Mouse (Mus musculus): Measurements from ENCODE around the gene Speg. TPM values are rescaled to one million over a fixed set of nuclear protein-coding genes. Genes with fewer than 3 reads are reported as not detected.
A peak's percentile ranks its signal among the peaks of the same experiment; 100 is the strongest.

Speg gene
- polyA plus RNA-seq, 1 experiment = 34.6 TPM

GRCm38 (mm10) chr1:75458789-75459684 lies 83.9 kb downstream of the Speg start:
- 11% methylated on average over 21 of the region's 23 CpGs for WGBS
- no peak for DNase-seq
- H3K4me3 ChIP-seq (ENCODE audit: insufficient read depth, low read depth, low read length) = peak overlapping the region; percentile 2; the same call in 1 of the 2 replicates
- no peaks in the 10 kb centered on the region for H3K4me1 ChIP-seq (ENCODE audit: control insufficient read depth, insufficient read depth, low read length)
- H3K36me3 ChIP-seq (ENCODE audit: control insufficient read depth, insufficient read depth, low read length) = no peaks in the 10 kb centered on the region
- TF ChIP-seq POLR2A (IDR thresholded peaks at IDR 0.05; ENCODE audit: low read depth, low read length) (no peak), CTCF (conservative IDR thresholded peaks at IDR 0.05; ENCODE audit: insufficient read depth, insufficient read length, low read depth, low read length) (no peak)
- no peak overlapping the region for H3K27ac ChIP-seq (ENCODE audit: insufficient read depth, low read depth, low read length)
- no peaks in the 10 kb centered on the region; the same call in 1 of the 2 replicates for H3K27me3 ChIP-seq (replicated peaks; ENCODE audit: control insufficient read depth, insufficient read depth, low read length)

DNA sequence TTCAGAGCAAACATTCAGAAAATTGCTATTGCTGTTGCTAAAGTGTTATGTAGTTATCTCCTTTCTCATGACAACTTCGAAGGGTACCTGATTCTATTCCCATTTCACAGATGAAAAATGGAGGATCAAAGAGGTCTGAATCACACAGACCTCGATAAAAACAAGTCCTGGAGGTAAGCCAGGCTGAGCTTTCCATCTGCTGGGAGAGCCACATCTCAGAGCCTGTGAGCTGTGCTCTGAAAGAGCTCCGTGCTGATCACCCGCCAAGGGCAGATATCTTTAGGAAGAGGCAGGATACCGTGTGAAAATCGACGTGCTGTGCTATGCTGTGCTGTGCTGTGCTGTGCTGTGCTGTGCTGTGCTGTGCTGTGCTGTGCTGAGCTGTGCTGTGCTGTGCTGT lies 85.2 kb downstream of the Speg start:
- Histone ChIP-seq H3K27me3 (replicated peaks; ENCODE audit: control insufficient read depth, insufficient read depth, low read length) (no peaks in the 10 kb centered on the region; the same call in 1 of the 2 replicates), H3K27ac (ENCODE audit: insufficient read depth, low read depth, low read length) (no peak overlapping the region), H3K4me1 (ENCODE audit: control insufficient read depth, insufficient read depth, low read length) (no peaks in the 10 kb centered on the region), H3K36me3 (ENCODE audit: control insufficient read depth, insufficient read depth, low read length) (no peaks in the 10 kb centered on the region), H3K4me3 (ENCODE audit: insufficient read depth, low read depth, low read length) (no peak overlapping the region)
- TF ChIP-seq POLR2A (IDR thresholded peaks at IDR 0.05; ENCODE audit: low read depth, low read length) = no peak
- TF ChIP-seq CTCF (conservative IDR thresholded peaks at IDR 0.05; ENCODE audit: insufficient read depth, insufficient read length, low read depth, low read length) = no peak
- WGBS = 69% methylated on average over 7 of the region's 7 CpGs
- no peak for DNase-seq

GRCm38 (mm10) chr1:75462636-75463035 lies 87.5 kb downstream of the Speg start:
- Histone ChIP-seq H3K27ac (ENCODE audit: insufficient read depth, low read depth, low read length) (no peak overlapping the region), H3K4me3 (ENCODE audit: insufficient read depth, low read depth, low read length) (no peak overlapping the region), H3K4me1 (ENCODE audit: control insufficient read depth, insufficient read depth, low read length) (no peaks in the 10 kb centered on the region), H3K36me3 (ENCODE audit: control insufficient read depth, insufficient read depth, low read length) (no peaks in the 10 kb centered on the region), H3K27me3 (replicated peaks; ENCODE audit: control insufficient read depth, insufficient read depth, low read length) (no peaks in the 10 kb centered on the region)
- no peak for TF ChIP-seq CTCF (conservative IDR thresholded peaks at IDR 0.05; ENCODE audit: insufficient read depth, insufficient read length, low read depth, low read length)
- no peak for TF ChIP-seq POLR2A (IDR thresholded peaks at IDR 0.05; ENCODE audit: low read depth, low read length)
- 81% methylated on average over 1 of the region's 1 CpGs for WGBS
- no peak for DNase-seq

GRCm38 (mm10) chr1:75463652-75464204 lies 88.6 kb downstream of the Speg start:
- WGBS = 82% methylated on average over 5 of the region's 5 CpGs
- Histone ChIP-seq H3K4me3 (ENCODE audit: insufficient read depth, low read depth, low read length) (no peak overlapping the region), H3K36me3 (ENCODE audit: control insufficient read depth, insufficient read depth, low read length) (no peaks in the 10 kb centered on the region), H3K4me1 (ENCODE audit: control insufficient read depth, insufficient read depth, low read length) (no peaks in the 10 kb centered on the region), H3K27me3 (replicated peaks; ENCODE audit: control insufficient read depth, insufficient read depth, low read length) (no peaks in the 10 kb centered on the region), H3K27ac (ENCODE audit: insufficient read depth, low read depth, low read length) (no peak overlapping the region)
- no peak for TF ChIP-seq POLR2A (IDR thresholded peaks at IDR 0.05; ENCODE audit: low read depth, low read length)
- TF ChIP-seq CTCF (conservative IDR thresholded peaks at IDR 0.05; ENCODE audit: insufficient read depth, insufficient read length, low read depth, low read length) = no peak
- no peak for DNase-seq

- Histone ChIP-seq H3K27me3 (replicated peaks; ENCODE audit: control insufficient read depth, insufficient read depth, low read length) (no peaks in the 10 kb centered on the region), H3K36me3 (ENCODE audit: control insufficient read depth, insufficient read depth, low read length) (no peaks in the 10 kb centered on the region), H3K27ac (ENCODE audit: insufficient read depth, low read depth, low read length) (no peak overlapping the region), H3K4me1 (ENCODE audit: control insufficient read depth, insufficient read depth, low read length) (no peaks in the 10 kb centered on the region), H3K4me3 (ENCODE audit: insufficient read depth, low read depth, low read length) (no peak overlapping the region)
- WGBS = 11% methylated on average over 14 of the region's 14 CpGs
- TF ChIP-seq POLR2A (IDR thresholded peaks at IDR 0.05; ENCODE audit: low read depth, low read length) (no peak), CTCF (conservative IDR thresholded peaks at IDR 0.05; ENCODE audit: insufficient read depth, insufficient read length, low read depth, low read length) (peak; percentile 87)
- peak; percentile 78 for DNase-seq
Measured at GRCm38 (mm10) chr1:75467215-75467927, 92.3 kb downstream of the Speg start.

- WGBS = 80% methylated on average over 17 of the region's 17 CpGs
- TF ChIP-seq POLR2A (IDR thresholded peaks at IDR 0.05; ENCODE audit: low read depth, low read length) (no peak), CTCF (conservative IDR thresholded peaks at IDR 0.05; ENCODE audit: insufficient read depth, insufficient read length, low read depth, low read length) (no peak)
- DNase-seq = no peak
- no peaks in the 10 kb centered on the region for H3K27me3 ChIP-seq (replicated peaks; ENCODE audit: control insufficient read depth, insufficient read depth, low read length)
- H3K27ac ChIP-seq (ENCODE audit: insufficient read depth, low read depth, low read length) = no peak overlapping the region
- no peak overlapping the region for H3K4me3 ChIP-seq (ENCODE audit: insufficient read depth, low read depth, low read length)
- H3K36me3 ChIP-seq (ENCODE audit: control insufficient read depth, insufficient read depth, low read length) = no peaks in the 10 kb centered on the region
- no peaks in the 10 kb centered on the region for H3K4me1 ChIP-seq (ENCODE audit: control insufficient read depth, insufficient read depth, low read length)
Measured at GRCm38 (mm10) chr1:75469287-75469825, 94.3 kb downstream of the Speg start.
